Mouse (Mus musculus) kidney, adult 2 months (tissue): ENCODE measurements around the gene Gm9945.

Source experiments
- CTCF ChIP-seq: fragments of 200-500 bp; conservative IDR thresholded peaks from 2 replicates; pipeline ENCODE4 v1.5.1; 2011; ENCODE audit warnings: low read depth, mild to moderate bottlenecking, control low read depth, low read length, moderate library complexity, mixed read lengths; ENCODE audit not compliant: insufficient read depth, insufficient read length
- POLR2A ChIP-seq: fragments of 200-500 bp; IDR thresholded peaks from one replicate; pipeline ENCODE4 v1.6.1; 2011; ENCODE audit warnings: low read depth, low read length, control low read depth

DNA sequence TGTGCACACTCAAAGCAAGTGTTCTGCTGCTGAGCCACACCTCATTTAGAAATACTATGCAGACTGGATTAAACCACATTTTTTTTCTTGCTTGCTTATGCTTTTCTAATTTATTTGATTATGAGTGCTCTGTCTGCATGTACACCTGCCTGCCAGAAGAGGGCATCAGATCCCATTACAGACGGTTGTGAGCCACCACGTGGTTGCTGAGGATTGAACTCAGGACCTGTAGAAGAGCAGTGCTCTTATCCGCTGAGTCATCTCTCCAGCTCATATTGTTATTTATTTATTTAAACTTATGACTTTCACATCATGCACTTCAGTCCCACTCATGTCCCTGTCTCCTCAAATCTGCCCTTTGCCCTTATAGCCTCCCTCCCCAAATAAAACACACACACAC is 5.8 kb downstream of the Gm9945 start:
- peak; percentile 40 for TF ChIP-seq CTCF
- no peak for TF ChIP-seq POLR2A
